Mouse (Mus musculus) stomach, postnatal 0 days (tissue): ENCODE measurements around the gene Babam2.

ENCODE experiments used
- CTCF ChIP-seq: IDR thresholded peaks from 2 replicates; pipeline ENCODE4 v1.5.1; 2016; ENCODE audit warnings: antibody characterized with exemption, low read depth, mild to moderate bottlenecking, moderate library complexity
- EP300 ChIP-seq: optimal IDR thresholded peaks from 2 replicates; pipeline ENCODE3; 2016; ENCODE audit warnings: antibody characterized with exemption

- no peak for TF ChIP-seq EP300
- no peak for TF ChIP-seq CTCF
These were observed 222.6 kb downstream of the Babam2 start for GRCm38 (mm10) chr5:31920129-31920528.
